Mouse (Mus musculus) cerebellum, postnatal 4 days (tissue): Measurements from ENCODE around the gene E330009J07Rik.

ENCODE experiments used
- DNase-seq, 2 experiments: peaks; one replicate each; pipeline ENCODE4 v3.0.0; 2022; ENCODE audit warnings: low spot score in 2 of 2, mixed read lengths in 1 of 2

Gene E330009J07Rik

DNA sequence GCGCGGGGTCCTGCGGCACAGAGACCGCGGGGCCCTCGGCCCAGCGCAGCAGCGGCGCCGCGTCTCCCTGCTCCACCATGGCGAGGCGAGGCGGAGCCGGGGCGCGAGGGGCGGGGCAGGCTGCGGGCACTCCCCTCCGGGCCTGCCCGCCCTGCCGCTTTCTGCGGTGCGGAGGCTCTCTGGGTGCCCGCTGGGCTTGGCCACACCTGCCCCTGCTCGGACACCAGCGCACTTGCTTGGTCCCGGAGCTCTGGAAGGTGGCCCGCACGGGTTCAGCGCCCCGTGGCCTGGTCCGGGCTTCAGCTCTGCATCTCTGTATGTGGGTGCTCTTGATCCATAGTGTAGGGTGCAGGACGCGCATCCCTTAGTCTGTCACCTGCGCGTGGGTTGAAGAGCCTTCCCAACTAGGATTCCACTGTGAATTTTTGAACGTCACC, at the start of gene E330009J07Rik:
E330009J07Rik (minus strand) TSS at position 89 of the 437 bp plus-strand sequence.
- DNase-seq: peak; percentile 53 to 74

DNA sequence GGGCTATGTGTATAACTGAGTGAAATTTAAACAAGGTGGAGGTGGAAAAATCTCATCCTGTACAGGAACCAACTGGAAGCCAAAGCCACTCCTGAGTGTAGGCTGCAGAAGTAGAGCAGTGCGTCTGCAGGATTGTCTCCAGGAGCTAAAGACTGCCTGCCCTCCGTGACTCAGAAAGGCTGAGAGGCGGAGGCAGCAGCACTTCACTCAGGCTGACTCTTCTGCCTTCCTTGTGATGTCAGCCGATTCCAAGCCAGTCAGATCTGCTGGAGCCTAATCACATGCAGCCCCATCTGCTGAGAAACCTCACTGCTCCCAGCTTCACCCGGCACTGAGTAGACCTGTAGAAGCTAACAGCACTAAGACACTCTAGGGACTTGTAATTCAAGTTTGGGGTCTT, 46.4 kb upstream of the E330009J07Rik start:
- no peak for DNase-seq

DNA sequence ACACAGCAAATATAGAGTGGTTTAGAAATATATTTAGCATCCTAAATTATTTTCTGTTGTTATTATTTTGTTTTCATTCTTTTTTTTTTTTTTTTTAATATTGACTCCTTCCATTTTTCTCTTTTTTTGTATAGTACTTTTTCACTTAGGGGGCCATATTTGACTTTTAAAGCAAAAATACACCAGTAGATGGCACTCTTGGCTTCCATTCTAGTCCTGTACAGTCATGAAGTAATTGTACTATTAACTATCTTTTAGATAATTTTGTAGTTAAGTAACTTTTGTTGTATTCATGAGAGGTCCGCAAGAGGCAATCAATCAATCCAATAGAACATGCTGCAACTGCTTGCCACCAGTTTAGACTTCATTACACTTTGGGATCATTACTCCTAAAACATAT, 43.8 kb upstream of the E330009J07Rik start:
- DNase-seq: no peak

DNA sequence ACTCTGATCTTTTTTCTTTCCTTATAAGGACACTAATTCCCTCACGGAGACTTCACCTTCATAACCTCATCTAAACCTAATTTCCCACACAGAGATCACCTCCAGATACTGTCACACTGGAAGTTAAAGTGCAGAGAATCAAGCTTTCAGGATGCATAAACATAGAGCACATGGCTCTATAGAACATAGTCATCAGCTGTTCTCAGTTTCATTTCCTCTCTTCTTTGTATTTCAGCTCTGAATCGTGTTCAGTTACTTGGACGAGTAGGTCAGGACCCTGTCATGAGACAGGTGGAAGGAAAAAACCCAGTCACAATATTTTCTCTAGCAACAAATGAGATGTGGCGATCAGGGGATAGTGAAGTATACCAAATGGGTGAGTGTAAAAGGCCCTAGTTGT, 40.2 kb upstream of the E330009J07Rik start:
- no peak for DNase-seq

DNA sequence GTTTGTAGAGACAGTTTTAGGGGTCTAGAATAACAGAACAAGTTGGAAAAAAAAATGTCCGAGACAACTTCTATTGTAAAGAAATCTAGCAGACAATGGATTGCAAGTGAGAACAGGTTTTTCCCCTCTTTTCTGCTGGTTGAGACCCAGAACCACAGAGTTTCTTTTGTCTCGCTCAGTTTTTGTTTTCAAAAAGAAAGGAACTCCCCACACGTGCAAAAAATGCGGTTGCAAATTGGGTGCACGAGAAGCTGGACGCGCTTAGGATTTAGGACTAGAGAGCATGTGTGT, 35.7 kb upstream of the E330009J07Rik start:
- no peak for DNase-seq

GRCm38 (mm10) chr6:40470916-40471719, 35.2 kb upstream of the E330009J07Rik start, which contains the start of gene Ssbp1:
TSS of gene Ssbp1 (plus strand) at chr6:40471352.
- DNase-seq: peak; percentile 73 to 90

DNA sequence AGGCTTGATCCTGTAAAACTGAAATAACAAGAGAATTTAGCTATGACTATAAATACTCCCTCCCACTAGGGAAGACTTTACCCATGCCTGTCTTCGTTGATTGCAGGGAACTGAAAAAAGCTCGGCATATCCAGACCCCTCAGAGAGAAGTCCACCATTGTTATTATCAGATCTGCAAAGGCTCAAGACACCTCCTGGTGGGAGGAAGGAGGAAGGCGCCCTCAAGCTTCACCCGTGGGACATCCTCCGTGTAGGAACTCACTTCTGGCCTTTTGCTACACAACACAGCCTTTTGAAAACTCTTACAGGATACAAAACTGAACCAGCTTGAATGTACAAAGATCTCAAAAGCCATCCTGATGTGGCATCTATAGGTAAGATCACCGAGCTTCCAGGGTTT, 29.8 kb upstream of the E330009J07Rik start:
- DNase-seq: no peak

DNA sequence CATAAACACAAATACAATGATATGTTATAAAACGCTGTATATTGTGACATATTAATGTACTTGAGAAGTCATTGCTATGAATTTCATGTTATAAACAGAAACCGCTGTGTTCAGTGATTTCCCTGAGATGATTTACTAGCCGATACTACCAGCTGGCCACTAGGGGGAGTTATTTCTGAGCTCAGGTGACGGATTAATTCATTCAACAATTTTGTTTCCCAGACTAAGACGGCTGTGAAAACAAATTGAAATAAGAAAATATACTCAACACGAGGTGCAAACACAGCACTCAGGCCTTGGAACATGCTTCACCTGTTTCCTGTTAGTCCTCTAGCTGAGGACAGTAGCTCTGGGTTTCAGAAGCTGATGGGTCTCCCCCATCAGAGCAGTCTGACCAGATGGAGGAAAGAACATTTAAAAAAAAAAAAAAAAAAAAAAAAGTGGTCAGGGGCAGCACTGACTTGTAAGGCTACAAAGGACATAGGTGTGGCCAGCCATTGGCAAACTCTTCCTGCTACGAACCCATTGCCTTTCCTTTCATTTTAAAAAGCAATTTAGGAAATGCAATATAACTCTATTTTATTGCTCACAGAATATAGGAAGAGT, 18.6 kb upstream of the E330009J07Rik start:
- DNase-seq: no peak

- DNase-seq: no peak
These were observed 12.7 kb upstream of the E330009J07Rik start for GRCm38 (mm10) chr6:40448626-40449025.

- DNase-seq: no peak
These were observed 7.5 kb upstream of the E330009J07Rik start for GRCm38 (mm10) chr6:40443281-40443928.

DNA sequence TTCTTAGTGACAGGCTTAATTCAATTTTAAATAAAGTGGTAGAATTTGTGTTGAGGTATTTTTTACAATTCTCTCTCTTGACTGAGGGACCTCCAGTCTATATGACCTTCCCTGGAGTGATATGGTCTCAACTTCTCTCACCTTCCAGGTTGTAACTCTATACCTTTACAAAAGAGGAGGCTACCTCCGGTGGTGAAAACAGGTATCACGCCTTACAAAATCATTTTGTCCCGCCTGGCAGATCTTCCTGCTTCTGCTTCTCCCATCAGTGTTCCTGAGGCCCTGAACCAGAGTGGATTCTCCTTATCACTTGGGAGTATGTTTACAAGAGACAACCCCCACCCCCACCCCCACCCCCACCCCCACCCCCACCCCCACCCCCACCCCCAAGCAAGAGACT, 5.8 kb upstream of the E330009J07Rik start:
- DNase-seq: no peak

GRCm38 (mm10) chr6:40441276-40441675, 5.3 kb upstream of the E330009J07Rik start:
- no peak for DNase-seq

DNA sequence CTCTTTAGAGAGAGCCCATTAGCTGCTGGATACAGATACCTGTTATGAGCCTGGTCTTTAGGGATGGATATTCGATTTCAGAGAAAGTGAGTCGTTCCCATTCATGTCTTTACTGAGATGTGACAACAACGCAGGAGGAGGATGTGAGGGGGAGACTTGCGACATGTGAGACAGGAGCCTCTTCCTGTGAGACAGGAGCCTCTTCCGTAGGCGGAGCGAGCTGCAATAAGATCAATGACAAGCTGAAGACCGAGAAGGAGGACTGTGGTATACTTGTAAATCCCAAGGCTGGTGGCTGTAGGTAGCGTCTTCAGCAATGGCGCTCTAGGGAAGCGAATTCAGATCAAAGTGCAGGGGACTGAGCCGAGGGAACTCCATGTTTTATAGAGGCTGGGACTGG, 3.8 kb upstream of the E330009J07Rik start:
- DNase-seq: no peak

- no peak for DNase-seq
These were observed 3.0 kb upstream of the E330009J07Rik start, which contains the start of gene Wee2 for GRCm38 (mm10) chr6:40438936-40439335. TSS of gene Wee2 (plus strand) at chr6:40439088.

GRCm38 (mm10) chr6:40435151-40436046, 536 bp downstream of the E330009J07Rik start:
- DNase-seq: peak in 1 of 2 experiments; percentile 50

- DNase-seq: no peak
These were observed 1.2 kb downstream of the E330009J07Rik start for GRCm38 (mm10) chr6:40434697-40435096.

- DNase-seq: peak in 1 of 2 experiments; percentile 68
These were observed 3.3 kb downstream of the E330009J07Rik start for GRCm38 (mm10) chr6:40432346-40433275.

- DNase-seq: no peak
These were observed 4.1 kb downstream of the E330009J07Rik start for GRCm38 (mm10) chr6:40431812-40432211.

- peak in 1 of 2 experiments; percentile 69 for DNase-seq
These were observed 4.6 kb downstream of the E330009J07Rik start for GRCm38 (mm10) chr6:40431356-40431755.

DNA sequence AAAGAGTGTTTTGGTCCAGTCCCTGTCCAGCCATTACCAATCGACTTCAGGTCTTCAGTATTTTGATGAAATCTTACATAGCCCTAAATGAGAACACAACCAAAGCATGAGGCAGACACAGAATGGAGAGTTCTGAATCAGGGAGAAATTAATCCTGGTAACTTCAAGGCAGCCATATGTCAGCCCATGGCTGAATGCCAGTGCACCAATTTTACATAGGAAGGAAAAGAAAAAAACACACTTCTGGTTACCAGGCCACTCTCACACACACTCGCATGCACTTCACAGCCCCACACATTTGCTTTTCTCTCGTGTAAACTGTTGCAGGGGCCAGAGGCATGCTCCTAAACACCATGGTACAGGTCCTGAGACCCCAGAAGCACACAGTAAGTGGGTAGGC, 5.1 kb downstream of the E330009J07Rik start:
- no peak for DNase-seq
